Mouse (Mus musculus): ENCODE data around the gene Matk. TPM values are rescaled to one million over a fixed set of nuclear protein-coding genes. Genes with fewer than 3 reads are reported as not detected.
A peak's percentile ranks its signal among the peaks of the same experiment; 100 is the strongest.

Gene Matk
- polyA plus RNA-seq, 1 experiment from 2014 or later: 1.9 TPM

- Histone ChIP-seq H3K4me2 (no peak overlapping the region), H3K4me3 (replicated peaks) (no peak overlapping the region), H3K27me3 (peaks cover 55% of the 10 kb centered on the region), H3K36me3 (replicated peaks) (no peaks in the 10 kb centered on the region), H3K4me1 (replicated peaks) (peaks cover 18% of the 10 kb centered on the region), H3K9ac (no peak overlapping the region), H3K9me3 (replicated peaks) (no peaks in the 10 kb centered on the region), H3K27ac (replicated peaks) (no peak overlapping the region)
- no peak for ATAC-seq (ENCODE audit: insufficient read depth)
- WGBS (ENCODE audit: insufficient replicate concordance): 10% methylated on average over 20 of the region's 20 CpGs
These were observed 22.8 kb upstream of the Matk start for GRCm38 (mm10) chr10:81229735-81230437.

GRCm38 (mm10) chr10:81230438-81231332 lies 22.1 kb upstream of the Matk start, which contains the start of gene Atcay:
Gene Atcay, minus strand, starts transcription at chr10:81230833.
- no peak within 1 kb of the TSS for H3K9ac ChIP-seq
- H3K4me2 ChIP-seq: no peak within 1 kb of the TSS
- no peaks in the 10 kb centered on the region for H3K36me3 ChIP-seq (replicated peaks)
- peaks cover 18% of the 10 kb centered on the region for H3K4me1 ChIP-seq (replicated peaks)
- no peak within 1 kb of the TSS for H3K4me3 ChIP-seq (replicated peaks)
- H3K9me3 ChIP-seq (replicated peaks): no peaks in the 10 kb centered on the region
- peaks cover 60% of the 10 kb centered on the region for H3K27me3 ChIP-seq
- 12% methylated on average over 27 of the region's 27 CpGs for WGBS (ENCODE audit: insufficient replicate concordance)
- no peak within 1 kb of the TSS for H3K27ac ChIP-seq (replicated peaks)
- no peak for ATAC-seq (ENCODE audit: insufficient read depth)

GRCm38 (mm10) chr10:81231436-81231835 lies 21.3 kb upstream of the Matk start:
- Histone ChIP-seq H3K9ac (no peak overlapping the region), H3K27ac (replicated peaks) (no peak overlapping the region), H3K4me3 (replicated peaks) (no peak overlapping the region), H3K9me3 (replicated peaks) (no peaks in the 10 kb centered on the region), H3K36me3 (replicated peaks) (no peaks in the 10 kb centered on the region), H3K4me2 (no peak overlapping the region), H3K4me1 (replicated peaks) (peaks cover 18% of the 10 kb centered on the region), H3K27me3 (peaks cover 63% of the 10 kb centered on the region)
- 37% methylated on average over 7 of the region's 7 CpGs for WGBS (ENCODE audit: insufficient replicate concordance)
- ATAC-seq (ENCODE audit: insufficient read depth): no peak

GRCm38 (mm10) chr10:81232580-81233225 lies 20.0 kb upstream of the Matk start, which contains the start of gene Zfr2:
Gene Zfr2, plus strand, starts transcription at chr10:81233155.
- H3K27ac ChIP-seq (replicated peaks): peak within 1 kb of the TSS; percentile 53; the same call in 1 of the 2 replicates
- H3K36me3 ChIP-seq (replicated peaks): no peaks in the 10 kb centered on the region
- H3K4me1 ChIP-seq (replicated peaks): peaks cover 18% of the 10 kb centered on the region
- peaks cover 74% of the 10 kb centered on the region for H3K27me3 ChIP-seq
- peak within 1 kb of the TSS; percentile 69 for H3K4me3 ChIP-seq (replicated peaks)
- peak; percentile 73 for ATAC-seq (ENCODE audit: insufficient read depth)
- peak within 1 kb of the TSS; percentile 87 for H3K4me2 ChIP-seq
- no peaks in the 10 kb centered on the region for H3K9me3 ChIP-seq (replicated peaks)
- H3K9ac ChIP-seq: peak within 1 kb of the TSS; percentile 57
- WGBS (ENCODE audit: insufficient replicate concordance): 6% methylated on average over 29 of the region's 29 CpGs

GRCm38 (mm10) chr10:81233226-81233585 lies 19.5 kb upstream of the Matk start:
- ATAC-seq (ENCODE audit: insufficient read depth): peak; percentile 56; the same call in 1 of the 2 replicates
- 2% methylated on average over 28 of the region's 28 CpGs for WGBS (ENCODE audit: insufficient replicate concordance)
- Histone ChIP-seq H3K27ac (replicated peaks) (peak overlapping the region; percentile 53; the same call in 1 of the 2 replicates), H3K36me3 (replicated peaks) (no peaks in the 10 kb centered on the region), H3K9me3 (replicated peaks) (no peaks in the 10 kb centered on the region), H3K27me3 (peaks cover 74% of the 10 kb centered on the region), H3K4me2 (peak overlapping the region; percentile 87), H3K4me3 (replicated peaks) (peak overlapping the region; percentile 69), H3K4me1 (replicated peaks) (peaks cover 18% of the 10 kb centered on the region), H3K9ac (peak overlapping the region; percentile 57)

GRCm38 (mm10) chr10:81234206-81234605 lies 18.5 kb upstream of the Matk start:
- Histone ChIP-seq H3K4me1 (replicated peaks) (peaks cover 18% of the 10 kb centered on the region), H3K36me3 (replicated peaks) (no peaks in the 10 kb centered on the region), H3K9me3 (replicated peaks) (no peaks in the 10 kb centered on the region), H3K27ac (replicated peaks) (no peak overlapping the region), H3K27me3 (peaks cover 72% of the 10 kb centered on the region), H3K9ac (no peak overlapping the region), H3K4me3 (replicated peaks) (no peak overlapping the region), H3K4me2 (peak overlapping the region; percentile 87; the same call in 1 of the 2 replicates)
- no peak for ATAC-seq (ENCODE audit: insufficient read depth)
- 76% methylated on average over 6 of the region's 6 CpGs for WGBS (ENCODE audit: insufficient replicate concordance)

GRCm38 (mm10) chr10:81236471-81237268 lies 16.1 kb upstream of the Matk start:
- H3K9me3 ChIP-seq (replicated peaks): no peaks in the 10 kb centered on the region
- peaks cover 22% of the 10 kb centered on the region for H3K4me1 ChIP-seq (replicated peaks)
- H3K4me3 ChIP-seq (replicated peaks): no peak overlapping the region
- no peak for ATAC-seq (ENCODE audit: insufficient read depth)
- H3K4me2 ChIP-seq: no peak overlapping the region
- H3K27ac ChIP-seq (replicated peaks): no peak overlapping the region
- H3K9ac ChIP-seq: no peak overlapping the region
- 65% methylated on average over 12 of the region's 12 CpGs for WGBS (ENCODE audit: insufficient replicate concordance)
- no peaks in the 10 kb centered on the region for H3K36me3 ChIP-seq (replicated peaks)
- H3K27me3 ChIP-seq: peaks cover 72% of the 10 kb centered on the region

GRCm38 (mm10) chr10:81238618-81239017 lies 14.1 kb upstream of the Matk start:
- H3K27me3 ChIP-seq: peaks cover 79% of the 10 kb centered on the region
- no peak for ATAC-seq (ENCODE audit: insufficient read depth)
- no peak overlapping the region for H3K9ac ChIP-seq
- no peak overlapping the region for H3K27ac ChIP-seq (replicated peaks)
- no peaks in the 10 kb centered on the region for H3K9me3 ChIP-seq (replicated peaks)
- H3K4me1 ChIP-seq (replicated peaks): peaks cover 9% of the 10 kb centered on the region
- H3K36me3 ChIP-seq (replicated peaks): no peaks in the 10 kb centered on the region
- no peak overlapping the region for H3K4me2 ChIP-seq
- no peak overlapping the region for H3K4me3 ChIP-seq (replicated peaks)
- WGBS (ENCODE audit: insufficient replicate concordance): 63% methylated on average over 2 of the region's 2 CpGs

- Histone ChIP-seq H3K4me1 (replicated peaks) (peaks cover 4% of the 10 kb centered on the region; the same call in 1 of the 2 replicates), H3K9me3 (replicated peaks) (no peaks in the 10 kb centered on the region), H3K4me3 (replicated peaks) (no peak overlapping the region), H3K9ac (no peak overlapping the region), H3K27me3 (peaks cover 82% of the 10 kb centered on the region), H3K36me3 (replicated peaks) (no peaks in the 10 kb centered on the region), H3K27ac (replicated peaks) (no peak overlapping the region), H3K4me2 (no peak overlapping the region)
- no peak for ATAC-seq (ENCODE audit: insufficient read depth)
- WGBS (ENCODE audit: insufficient replicate concordance): 17% methylated on average over 13 of the region's 13 CpGs
These were observed 11.9 kb upstream of the Matk start for GRCm38 (mm10) chr10:81240876-81241275.

GRCm38 (mm10) chr10:81242021-81242420 lies 10.7 kb upstream of the Matk start:
- ATAC-seq (ENCODE audit: insufficient read depth): no peak

More at GRCm38 (mm10) chr10:81242021-81242420, 10.7 kb upstream of the Matk start:
- peaks cover 81% of the 10 kb centered on the region for H3K27me3 ChIP-seq
- peaks cover 4% of the 10 kb centered on the region; the same call in 1 of the 2 replicates for H3K4me1 ChIP-seq (replicated peaks)
- H3K4me3 ChIP-seq (replicated peaks): no peak overlapping the region
- no peaks in the 10 kb centered on the region for H3K9me3 ChIP-seq (replicated peaks)
- 81% methylated on average over 16 of the region's 16 CpGs for WGBS (ENCODE audit: insufficient replicate concordance)
- no peak overlapping the region for H3K27ac ChIP-seq (replicated peaks)
- no peaks in the 10 kb centered on the region for H3K36me3 ChIP-seq (replicated peaks)
- H3K9ac ChIP-seq: no peak overlapping the region
- H3K4me2 ChIP-seq: no peak overlapping the region

Data from liver, embryonic 15.5 days (tissue).